ENCODE assay signal across 16 mouse cellular contexts in genomic region chr2:65929286-65929685, GRCm38 (mm10).
DNase-seq lines count a peak whose midpoint lies in the region; ATAC-seq and TF ChIP-seq lines count a peak whose summit lies in the region.
"Had no signal": no experiment of that assay in that cellular context is flagged by ENCODE, and none has a peak within 500 bp of the region (broad histone marks: within the 10 kb centered on the region; RNA-seq: fewer than 3 reads in every experiment).

No protein-coding gene starts in this region.

- H3K27ac ChIP-seq in left cerebral cortex, adult 2 months: peak overlapping the region; percentile 82; the same call in 1 of the 2 replicates
- peak overlapping the region; percentile 90 for H3K27ac ChIP-seq in forebrain, embryonic 15.5 days (replicated peaks)
- peak overlapping the region; percentile 80; the same call in 1 of the 2 replicates for H3K27ac ChIP-seq in hindbrain, embryonic 16.5 days (ENCODE audit: low read depth, low read length)
- peak overlapping the region; percentile 92; the same call in 1 of the 2 replicates for H3K27ac ChIP-seq in neural tube, embryonic 14.5 days (ENCODE audit: low read depth, low read length)
- H3K27ac ChIP-seq: embryonic facial prominence, embryonic 13.5 days; liver, embryonic 13.5 days; stomach, postnatal 0 days had no signal

- intact Hi-C loops in left cerebral cortex, adult 2 months (cut with DNase I): no loop called here
- intact Hi-C loops in left cerebral cortex, postnatal 36 days (cut with DNase I): no loop called here

- H3K36me3 ChIP-seq in forebrain, embryonic 15.5 days: no peaks in the 10 kb centered on the region
- no peaks in the 10 kb centered on the region for H3K36me3 ChIP-seq in hindbrain, embryonic 16.5 days (ENCODE audit: control insufficient read depth, insufficient read depth, low read length)
- no peaks in the 10 kb centered on the region for H3K36me3 ChIP-seq in neural tube, embryonic 14.5 days (ENCODE audit: control insufficient read depth, insufficient read depth, low read length)
- H3K36me3 ChIP-seq: embryonic facial prominence, embryonic 13.5 days; limb, embryonic 12.5 days; liver, embryonic 13.5 days had no signal

- H3K4me1 ChIP-seq in forebrain, embryonic 15.5 days: peaks cover 39% of the 10 kb centered on the region
- H3K4me1 ChIP-seq in hindbrain, embryonic 16.5 days (ENCODE audit: control insufficient read depth, insufficient read depth, low read depth, low read length): peaks cover 10% of the 10 kb centered on the region
- peaks cover 7% of the 10 kb centered on the region for H3K4me1 ChIP-seq in neural tube, embryonic 14.5 days (ENCODE audit: control insufficient read depth, insufficient read depth, low read length)
- H3K4me1 ChIP-seq: embryonic facial prominence, embryonic 13.5 days had no signal

- ATAC-seq in forebrain, embryonic 15.5 days (replicated peaks): no peak
- ATAC-seq in hindbrain, embryonic 16.5 days: no peak
- no peak for ATAC-seq in neural tube, embryonic 14.5 days (ENCODE audit: low read depth)

- no peak overlapping the region; the same call in 1 of the 2 replicates for H3K4me3 ChIP-seq in left cerebral cortex, adult 2 months
- no peak overlapping the region for H3K4me3 ChIP-seq in forebrain, embryonic 15.5 days
- H3K4me3 ChIP-seq in hindbrain, embryonic 16.5 days (ENCODE audit: low read length): no peak overlapping the region
- H3K4me3 ChIP-seq in neural tube, embryonic 14.5 days (ENCODE audit: low read depth, low read length): no peak overlapping the region
- H3K4me3 ChIP-seq: embryonic facial prominence, embryonic 13.5 days; limb, embryonic 12.5 days; liver, embryonic 13.5 days; myocyte had no signal

- H3K27me3 ChIP-seq in forebrain, embryonic 15.5 days: no peaks in the 10 kb centered on the region
- no peaks in the 10 kb centered on the region for H3K27me3 ChIP-seq in hindbrain, embryonic 16.5 days (replicated peaks; ENCODE audit: control insufficient read depth, insufficient read depth, low read length)
- no peaks in the 10 kb centered on the region for H3K27me3 ChIP-seq in neural tube, embryonic 14.5 days (ENCODE audit: control insufficient read depth, insufficient read depth, low read length)
- H3K27me3 ChIP-seq: embryonic facial prominence, embryonic 13.5 days; limb, embryonic 12.5 days; liver, embryonic 13.5 days had no signal

- DNase-seq in left cerebral cortex, adult 2 months (ENCODE audit: extremely low spot score in 1 of 2, low spot score in 2 of 2): no peak
- DNase-seq in left cerebral cortex, postnatal 36 days (ENCODE audit: low spot score in 2 of 2): no peak
- DNase-seq in kidney, adult 18-20 months: no peak
- no peak for DNase-seq in lung, postnatal 36 days
- DNase-seq: adrenal gland, postnatal 36 days; heart, adult 11 months; kidney, adult 9 months; kidney, postnatal 4 days; liver, embryonic 13.5 days had no signal

- 29% methylated on average over 3 of the region's 3 CpGs for WGBS in forebrain, embryonic 15.5 days
- WGBS in hindbrain, embryonic 16.5 days: 25% methylated on average over 3 of the region's 3 CpGs
- 22% methylated on average over 3 of the region's 3 CpGs for WGBS in neural tube, embryonic 14.5 days

- H3K9ac ChIP-seq in forebrain, embryonic 15.5 days (replicated peaks): no peak overlapping the region
- no peak overlapping the region for H3K9ac ChIP-seq in hindbrain, embryonic 16.5 days (ENCODE audit: low read depth, low read length)
- H3K9ac ChIP-seq in neural tube, embryonic 14.5 days (replicated peaks; ENCODE audit: low read depth, low read length): no peak overlapping the region
- H3K9ac ChIP-seq: embryonic facial prominence, embryonic 13.5 days; limb, embryonic 12.5 days; liver, embryonic 13.5 days had no signal

- no peaks in the 10 kb centered on the region for H3K9me3 ChIP-seq in forebrain, embryonic 15.5 days
- no peaks in the 10 kb centered on the region for H3K9me3 ChIP-seq in hindbrain, embryonic 16.5 days (ENCODE audit: control insufficient read depth, low read length)
- H3K9me3 ChIP-seq in neural tube, embryonic 14.5 days (ENCODE audit: control insufficient read depth, low read length): no peaks in the 10 kb centered on the region
- H3K9me3 ChIP-seq: embryonic facial prominence, embryonic 13.5 days; limb, embryonic 12.5 days; liver, embryonic 13.5 days had no signal

- no peak overlapping the region for H3K4me2 ChIP-seq in forebrain, embryonic 15.5 days (replicated peaks)
- H3K4me2 ChIP-seq in hindbrain, embryonic 16.5 days (ENCODE audit: low read length): 0 out of 2 replicates have a peak overlapping the region, but pooled peaks have one; percentile 12
- H3K4me2 ChIP-seq in neural tube, embryonic 14.5 days (ENCODE audit: low read depth, low read length): no peak overlapping the region
- H3K4me2 ChIP-seq: embryonic facial prominence, embryonic 13.5 days; liver, embryonic 13.5 days had no signal

- TF ChIP-seq CTCF in left cerebral cortex, adult 2 months (IDR thresholded peaks at IDR 0.05): no peak
